In genomic region chr11:87136233-87136632, GRCm38 (mm10) we compare ENCODE assay signal across 22 mouse cellular contexts. TPM values are rescaled to one million over a fixed set of nuclear protein-coding genes. Genes with fewer than 3 reads are reported as not detected.
A peak's percentile ranks its signal among the peaks of the same experiment; 100 is the strongest.
DNase-seq lines count a peak whose midpoint lies in the region; ATAC-seq and TF ChIP-seq lines count a peak whose summit lies in the region.
"Had no signal": no experiment of that assay in that cellular context is flagged by ENCODE, and none has a peak within 500 bp of the region (broad histone marks: within the 10 kb centered on the region; RNA-seq: fewer than 3 reads in every experiment).

No protein-coding gene starts in this region.

- H3K9ac ChIP-seq in limb, embryonic 14.5 days (ENCODE audit: low read depth, low read length, severe bottlenecking) = no peak overlapping the region
- H3K9ac ChIP-seq: hindbrain, embryonic 14.5 days; limb, embryonic 13.5 days; liver, embryonic 15.5 days had no signal

- 82% methylated on average over 4 of the region's 4 CpGs for WGBS in limb, embryonic 14.5 days
- 93% methylated on average over 4 of the region's 4 CpGs for WGBS in limb, embryonic 10.5 days

- no peak overlapping the region for H3K27ac ChIP-seq in limb, embryonic 14.5 days (replicated peaks; ENCODE audit: low read depth, low read length)
- H3K27ac ChIP-seq in limb, embryonic 10.5 days = no peak overlapping the region
- H3K27ac ChIP-seq: heart, adult 2 months; hindbrain, embryonic 14.5 days; kidney, postnatal 0 days; limb, embryonic 13.5 days; liver, embryonic 15.5 days had no signal

- TF ChIP-seq POLR2A in limb, embryonic 14.5 days (IDR thresholded peaks at IDR 0.05; ENCODE audit: borderline replicate concordance, extremely low read depth, insufficient read depth, insufficient read length) = no peak

- ATAC-seq in limb, embryonic 14.5 days (ENCODE audit: low FRiP score, low read depth) = peak; percentile 34; the same call in 1 of the 2 replicates
- ATAC-seq: inflammation-experienced regulatory T-cells, adult 6 months had no signal

- no peaks in the 10 kb centered on the region for H3K4me1 ChIP-seq in limb, embryonic 14.5 days (ENCODE audit: control insufficient read depth, insufficient read depth, low read length)
- H3K4me1 ChIP-seq in limb, embryonic 10.5 days = no peaks in the 10 kb centered on the region
- H3K4me1 ChIP-seq: limb, embryonic 13.5 days; liver, embryonic 15.5 days had no signal

- H3K27me3 ChIP-seq in limb, embryonic 14.5 days (ENCODE audit: control insufficient read depth, insufficient read depth, low read length) = no peaks in the 10 kb centered on the region
- H3K27me3 ChIP-seq in limb, embryonic 10.5 days (ENCODE audit: low read depth, poor library complexity, severe bottlenecking) = no peaks in the 10 kb centered on the region
- H3K27me3 ChIP-seq: limb, embryonic 13.5 days; liver, embryonic 15.5 days had no signal

- H3K9me3 ChIP-seq in limb, embryonic 14.5 days (ENCODE audit: control insufficient read depth, low read length) = no peaks in the 10 kb centered on the region
- H3K9me3 ChIP-seq in limb, embryonic 10.5 days (replicated peaks) = no peaks in the 10 kb centered on the region
- H3K9me3 ChIP-seq: limb, embryonic 13.5 days; liver, embryonic 15.5 days had no signal

- H3K4me3 ChIP-seq in limb, embryonic 14.5 days (replicated peaks; ENCODE audit: low read length) = no peak overlapping the region
- no peak overlapping the region for H3K4me3 ChIP-seq in limb, embryonic 10.5 days
- H3K4me3 ChIP-seq: heart, adult 2 months; limb, embryonic 13.5 days; liver, embryonic 15.5 days had no signal

- peak; percentile 14 for DNase-seq in heart, postnatal 4 days
- DNase-seq in heart, adult 11 months = no peak
- DNase-seq in limb, embryonic 14.5 days (ENCODE audit: low spot score) = peak; percentile 38
- no peak for DNase-seq in limb, embryonic 10.5 days (ENCODE audit: low spot score)
- peak; percentile 11 for DNase-seq in gastrocnemius, postnatal 10 days
- DNase-seq in thymus, postnatal 36 days = no peak
- no peak for DNase-seq in urinary bladder, postnatal 14 days (ENCODE audit: low spot score)
- DNase-seq: adrenal gland, postnatal 36 days; cerebellum, adult 11 months; cerebellum, adult 9-11 months; heart, adult 2 months; heart, postnatal 36 days; kidney, adult 18-20 months; lung, postnatal 4 days; midbrain, embryonic 14.5 days; right cerebral cortex, postnatal 14 days; spleen, adult 18-20 months had no signal

- H3K36me3 ChIP-seq in limb, embryonic 14.5 days (ENCODE audit: control insufficient read depth, insufficient read depth, low read length) = peaks cover 9% of the 10 kb centered on the region
- peaks cover 57% of the 10 kb centered on the region for H3K36me3 ChIP-seq in limb, embryonic 10.5 days

- H3K4me2 ChIP-seq in limb, embryonic 14.5 days (replicated peaks; ENCODE audit: low read depth, low read length, severe bottlenecking) = no peak overlapping the region
- H3K4me2 ChIP-seq: hindbrain, embryonic 14.5 days; limb, embryonic 13.5 days; liver, embryonic 15.5 days had no signal

RNA-seq across cellular contexts. Expression of gene Trim37, which starts 9.4 kb away (rescaled TPM):
- 10 to 100 TPM; 16.7 to 18.9 TPM for total RNA-seq in heart, postnatal 4 days (2021)
- polyA plus RNA-seq in limb, embryonic 14.5 days (2012; rRNA removed) = 9.6 and 12.3 TPM in 2 replicates
- 21.9 and 25.1 TPM in 2 replicates for polyA plus RNA-seq in limb, embryonic 14.5 days (2014; fragmentation: Nextera tagmentation; extraction: Ambion mirVana)
- polyA plus RNA-seq in limb, embryonic 10.5 days (2016; fragmentation: Nextera tagmentation; extraction: Ambion mirVana) = 42.7 and 46.5 TPM in 2 replicates
- total RNA-seq in gastrocnemius, postnatal 10 days (2021) = 1 to 10 TPM; 8.2 to 8.7 TPM

RNA-seq across cellular contexts. Expression of gene Ska2, which starts 27.2 kb away (rescaled TPM):
- total RNA-seq in heart, postnatal 4 days (2021) = 10 to 100 TPM; 40.2 to 42.6 TPM
- polyA plus RNA-seq in limb, embryonic 14.5 days (2012; rRNA removed) = 56.9 and 58.2 TPM in 2 replicates
- polyA plus RNA-seq in limb, embryonic 14.5 days (2014; fragmentation: Nextera tagmentation; extraction: Ambion mirVana) = 50.6 and 56.4 TPM in 2 replicates
- polyA plus RNA-seq in limb, embryonic 10.5 days (2016; fragmentation: Nextera tagmentation; extraction: Ambion mirVana) = 90.1 and 113 TPM in 2 replicates
- total RNA-seq in gastrocnemius, postnatal 10 days (2021) = 1 to 10 TPM; 6.9 to 9.6 TPM

RNA-seq across cellular contexts. Expression of gene Prr11, which starts 27.7 kb away (rescaled TPM):
- 10 to 100 TPM; 10.0 TPM for total RNA-seq in heart, postnatal 4 days (2021)
- 13.9 and 16.0 TPM in 2 replicates for polyA plus RNA-seq in limb, embryonic 14.5 days (2012; rRNA removed)
- 9.9 and 10.6 TPM in 2 replicates for polyA plus RNA-seq in limb, embryonic 14.5 days (2014; fragmentation: Nextera tagmentation; extraction: Ambion mirVana)
- 14.7 and 15.7 TPM in 2 replicates for polyA plus RNA-seq in limb, embryonic 10.5 days (2016; fragmentation: Nextera tagmentation; extraction: Ambion mirVana)
- 1 to 10 TPM; 3.5 to 3.8 TPM for total RNA-seq in gastrocnemius, postnatal 10 days (2021)

RNA-seq across cellular contexts. Expression of gene Smg8, which starts 49.7 kb away (rescaled TPM):
- 10 to 100 TPM; 11.2 to 11.3 TPM for total RNA-seq in heart, postnatal 4 days (2021)
- polyA plus RNA-seq in limb, embryonic 14.5 days (2012; rRNA removed) = 18.6 and 19.5 TPM in 2 replicates
- polyA plus RNA-seq in limb, embryonic 14.5 days (2014; fragmentation: Nextera tagmentation; extraction: Ambion mirVana) = 20.3 and 21.5 TPM in 2 replicates
- 28.0 and 31.8 TPM in 2 replicates for polyA plus RNA-seq in limb, embryonic 10.5 days (2016; fragmentation: Nextera tagmentation; extraction: Ambion mirVana)
- total RNA-seq in gastrocnemius, postnatal 10 days (2021) = 1 to 10 TPM; 8.4 to 9.1 TPM

Comparison
In these comparisons a context has a peak if more than half of its experiments do, and no peak if none do; other contexts are left out.
1. DNase-seq: peak in heart, postnatal 4 days (single experiment), limb, embryonic 14.5 days (single experiment) and gastrocnemius, postnatal 10 days (single experiment); none in heart, adult 11 months (single experiment), limb, embryonic 10.5 days (single experiment), thymus, postnatal 36 days (0 of 2) and urinary bladder, postnatal 14 days (single experiment).